Mouse (Mus musculus) left cerebral cortex, adult 11 months (tissue): ENCODE measurements around the gene Gm20388.

Experiments used
- DNase-seq: peaks from one replicate; pipeline ENCODE4 v3.0.0; 2022; ENCODE audit warnings: low spot score

Gm20388 gene

GRCm38 (mm10) chr8:122245161-122245560, 2334.5 kb downstream of the Gm20388 start:
- no peak for DNase-seq

DNA sequence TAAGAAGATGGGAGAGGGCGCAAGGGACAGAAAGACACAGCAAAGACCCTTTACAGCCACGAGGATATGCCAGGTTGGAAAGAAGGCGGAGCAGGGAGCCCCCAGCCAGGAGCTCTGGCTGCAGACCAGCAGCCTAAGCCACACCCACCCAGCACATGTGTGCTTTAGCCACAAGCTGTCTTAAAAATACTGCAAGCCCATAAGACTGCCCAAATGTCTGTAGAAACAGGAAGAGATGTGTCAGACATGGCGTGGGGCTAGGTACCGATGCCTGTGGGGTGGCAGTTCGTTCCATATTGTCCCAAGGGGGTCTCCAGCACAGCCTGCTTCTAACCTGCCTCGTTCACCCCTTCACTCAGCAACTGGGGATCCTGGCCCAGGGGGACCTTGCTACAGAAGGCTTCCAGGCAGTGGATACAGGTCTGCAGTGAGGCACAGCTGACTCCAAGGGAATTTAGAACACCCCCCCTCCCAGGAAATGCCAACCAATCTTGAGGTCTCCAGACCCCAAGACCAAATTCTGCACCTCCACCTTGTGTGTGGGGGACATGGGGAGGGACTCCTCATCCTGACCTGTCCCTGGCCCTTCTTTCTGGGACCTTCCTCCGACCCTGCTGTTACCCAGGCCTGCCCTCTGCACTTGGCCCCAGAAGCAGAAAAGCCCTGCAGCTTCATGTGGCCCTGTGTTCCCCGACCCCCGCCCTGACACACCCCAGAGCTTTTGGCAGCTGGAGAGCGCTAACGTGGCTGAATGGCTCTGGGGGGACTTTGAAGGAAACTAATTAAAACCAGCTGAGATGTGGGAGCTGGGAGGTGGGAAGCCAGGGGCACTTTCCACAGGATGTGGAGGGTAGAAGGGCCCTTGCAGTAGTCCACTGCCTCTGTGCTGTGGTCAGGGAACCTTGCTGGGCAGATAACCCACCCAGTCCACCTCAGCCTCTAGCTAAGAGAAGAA, 2335.9 kb downstream of the Gm20388 start:
- no peak for DNase-seq

DNA sequence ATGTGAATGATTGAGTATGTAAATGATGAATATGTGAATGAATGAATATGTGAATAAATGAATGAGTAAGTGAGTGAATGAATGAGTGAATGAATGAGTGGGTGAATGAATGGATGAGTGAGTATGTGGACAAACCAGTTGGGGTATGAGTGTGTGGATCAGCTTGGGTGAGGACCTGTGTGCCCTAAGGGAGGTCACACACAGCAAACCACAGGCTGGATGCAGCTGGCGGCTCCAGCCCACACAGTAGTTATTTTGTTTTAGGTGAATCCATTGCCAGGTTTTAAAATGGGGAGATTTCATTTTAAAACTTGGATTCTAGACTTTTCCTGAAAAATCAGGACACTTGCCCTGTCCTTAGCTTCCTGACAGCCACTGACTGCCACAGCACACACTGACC, 2341.1 kb downstream of the Gm20388 start:
- DNase-seq = no peak

- DNase-seq = no peak
Measured at GRCm38 (mm10) chr8:122252366-122252765, 2341.7 kb downstream of the Gm20388 start.

- DNase-seq = peak; percentile 35
Measured at GRCm38 (mm10) chr8:122259351-122259750, 2348.7 kb downstream of the Gm20388 start.

DNA sequence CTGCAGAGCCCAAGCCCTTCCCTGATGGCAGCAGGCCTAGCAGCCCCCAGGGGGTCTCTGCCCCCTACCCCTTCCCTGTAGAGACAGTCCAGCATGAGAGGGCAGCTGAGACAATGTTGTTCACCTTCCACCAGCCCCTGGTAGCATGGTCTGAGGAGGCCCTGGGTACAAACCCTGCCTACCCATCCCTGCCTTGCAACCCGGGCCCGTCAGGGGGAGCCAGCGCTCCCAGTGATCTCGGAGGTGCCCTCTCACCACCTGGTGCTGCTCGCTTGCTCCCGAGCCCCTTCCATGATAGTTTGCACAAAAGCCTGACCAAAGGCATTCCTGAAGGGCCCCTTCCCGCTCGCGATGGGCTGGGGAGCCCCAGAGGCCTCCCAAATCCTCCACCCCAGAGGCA, 2350.1 kb downstream of the Gm20388 start:
- no peak for DNase-seq

DNA sequence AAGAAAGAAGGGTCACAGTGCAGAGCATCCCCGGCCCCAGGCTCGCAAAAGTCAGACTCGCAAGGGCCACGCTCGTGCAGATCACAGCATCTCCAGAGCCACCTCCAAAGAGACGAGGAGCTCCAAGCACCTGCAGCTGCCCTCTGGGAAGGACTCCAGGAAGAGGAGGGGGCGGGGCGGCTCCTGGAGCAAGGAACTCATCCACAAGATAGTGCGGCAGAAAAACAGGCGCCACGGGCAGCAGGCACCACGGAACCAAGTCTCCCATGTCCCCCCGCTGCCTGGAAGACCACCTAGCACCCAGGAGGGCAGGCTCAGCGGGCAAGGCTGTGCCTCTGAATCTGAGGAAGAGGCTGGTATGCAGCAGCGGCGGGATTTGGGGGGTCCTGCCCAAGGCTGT, 2352.2 kb downstream of the Gm20388 start:
- DNase-seq = no peak

DNA sequence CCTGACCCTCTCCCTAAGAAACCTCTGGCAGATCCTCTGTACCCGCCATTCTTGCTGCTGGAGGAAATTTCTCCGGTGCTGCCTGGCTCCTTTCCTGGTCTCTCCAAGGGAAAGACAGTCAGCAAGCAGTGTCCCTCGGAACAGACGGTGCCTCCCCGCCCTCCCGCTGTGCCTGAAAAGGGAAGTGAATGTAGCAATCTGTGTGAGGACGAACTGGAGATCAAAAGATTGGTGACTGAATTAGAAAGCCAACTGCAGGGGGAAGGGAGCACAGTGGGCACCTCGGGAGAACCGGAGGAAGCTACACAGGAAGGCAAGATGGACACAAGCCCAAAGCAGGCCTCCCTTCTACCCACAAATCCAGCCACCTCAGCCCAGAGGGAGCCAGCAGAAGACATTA, 2353.6 kb downstream of the Gm20388 start:
- DNase-seq = no peak

- DNase-seq = no peak
Measured at GRCm38 (mm10) chr8:122265522-122265921, 2354.9 kb downstream of the Gm20388 start.

- no peak for DNase-seq
Measured at GRCm38 (mm10) chr8:122266867-122267266, 2356.2 kb downstream of the Gm20388 start.

GRCm38 (mm10) chr8:122268861-122269260, 2358.2 kb downstream of the Gm20388 start:
- DNase-seq = no peak

- peak; percentile 67 for DNase-seq
Measured at GRCm38 (mm10) chr8:122269404-122269803, 2358.8 kb downstream of the Gm20388 start.

- DNase-seq = no peak
Measured at GRCm38 (mm10) chr8:122270555-122270954, 2359.9 kb downstream of the Gm20388 start.

GRCm38 (mm10) chr8:122273152-122273551, 2362.5 kb downstream of the Gm20388 start:
- no peak for DNase-seq

DNA sequence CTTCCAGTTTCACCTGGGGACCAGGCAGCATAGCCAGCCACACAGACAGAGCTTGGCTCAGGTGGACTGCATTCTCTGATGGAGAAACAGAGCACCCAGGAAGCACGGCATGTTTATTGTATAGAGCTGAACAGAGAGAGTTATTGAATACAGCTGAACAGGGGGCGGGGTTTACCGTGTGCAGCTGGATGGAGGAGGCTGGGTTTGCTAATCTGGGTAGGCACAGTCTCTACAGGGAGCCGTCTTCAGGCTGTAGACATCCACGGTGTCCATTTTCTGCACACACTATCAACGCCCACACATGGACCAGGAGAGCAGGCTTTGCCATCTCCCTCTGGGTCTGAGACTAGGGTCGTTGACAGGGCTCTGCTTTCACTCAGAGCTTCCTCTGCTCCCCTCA, 2363.2 kb downstream of the Gm20388 start:
- DNase-seq = no peak

- DNase-seq = no peak
Measured at GRCm38 (mm10) chr8:122274651-122275391, 2364.2 kb downstream of the Gm20388 start.

GRCm38 (mm10) chr8:122276308-122276707, 2365.7 kb downstream of the Gm20388 start:
- no peak for DNase-seq

DNA sequence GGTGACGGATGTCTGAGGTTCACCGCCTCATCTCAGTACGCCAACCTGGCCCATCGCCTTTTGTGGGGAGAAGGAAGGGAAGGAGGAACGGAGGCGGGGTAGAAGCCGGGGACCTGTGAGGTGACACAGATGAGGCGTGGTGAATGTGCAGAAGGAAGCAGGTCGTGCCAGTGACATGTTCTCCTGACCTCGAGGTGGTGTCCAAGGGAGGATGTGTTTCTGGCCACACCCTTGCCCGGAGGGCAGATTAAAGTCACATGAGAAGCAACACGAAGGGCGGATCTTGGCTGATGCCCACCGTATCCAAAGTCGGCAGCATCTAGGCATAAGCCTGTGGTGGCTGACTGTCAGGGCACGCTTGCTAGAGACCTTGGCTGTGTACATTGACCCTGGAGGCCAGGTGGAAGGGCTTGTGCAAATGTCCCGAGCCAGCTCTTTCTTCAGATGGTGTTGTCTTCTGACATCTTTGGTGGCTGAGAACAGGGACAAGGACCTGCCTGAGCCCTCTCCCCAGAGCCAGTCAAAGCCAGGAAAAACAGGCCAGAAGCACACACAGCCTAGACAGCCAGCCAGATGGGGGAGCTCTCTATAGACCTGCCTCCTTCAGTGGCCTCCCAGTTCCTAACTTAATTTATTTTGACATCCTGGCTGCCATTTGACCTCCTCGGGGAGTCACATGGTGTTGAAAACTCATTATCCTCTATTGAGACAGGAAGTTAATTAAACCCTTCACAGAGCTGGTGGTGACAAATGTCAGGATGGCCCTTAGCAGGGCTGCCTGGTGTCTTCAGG, 2366.8 kb downstream of the Gm20388 start:
- no peak for DNase-seq

GRCm38 (mm10) chr8:122280156-122280555, 2369.5 kb downstream of the Gm20388 start:
- no peak for DNase-seq

DNA sequence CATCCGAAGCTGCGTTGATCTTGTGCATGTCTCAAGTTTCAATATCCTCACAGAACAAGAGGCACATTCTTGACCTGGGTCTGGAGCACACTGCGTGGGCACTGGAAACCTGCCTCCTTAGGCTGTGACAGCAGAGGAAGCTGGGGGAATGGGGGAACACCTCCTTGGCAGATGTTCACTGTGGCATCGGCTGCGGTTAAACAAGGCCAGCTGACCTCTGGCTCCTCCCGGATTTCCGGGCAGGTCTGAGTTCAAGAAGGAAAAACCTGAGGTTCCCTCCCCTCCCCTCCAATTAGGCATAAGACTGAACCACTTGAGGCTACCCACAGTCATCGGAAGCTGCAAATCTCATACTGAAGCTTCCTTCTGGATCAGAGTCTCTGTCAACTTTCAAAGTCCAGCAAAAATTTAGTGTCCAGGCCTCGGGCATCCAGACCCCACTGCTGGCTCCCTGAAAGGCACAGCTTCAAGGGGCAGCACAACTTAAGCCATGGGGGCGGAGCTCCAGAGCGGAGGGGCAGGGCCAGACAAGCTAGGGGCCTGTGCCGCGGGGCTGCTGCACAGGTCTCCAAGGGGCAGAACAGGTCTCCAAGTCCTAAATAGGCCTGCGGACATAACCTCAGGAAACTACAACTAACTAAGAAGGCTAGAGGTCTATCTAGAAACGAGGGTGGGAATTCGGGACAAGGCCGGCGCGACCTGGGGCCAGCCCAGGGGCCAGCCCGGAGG, 2370.1 kb downstream of the Gm20388 start:
- DNase-seq = no peak

- peak; percentile 98 for DNase-seq
Measured at GRCm38 (mm10) chr8:122281317-122282034, 2370.8 kb downstream of the Gm20388 start.
